Mouse (Mus musculus): Measurements from ENCODE around the gene Adamts6.

Adamts6 gene

DNA sequence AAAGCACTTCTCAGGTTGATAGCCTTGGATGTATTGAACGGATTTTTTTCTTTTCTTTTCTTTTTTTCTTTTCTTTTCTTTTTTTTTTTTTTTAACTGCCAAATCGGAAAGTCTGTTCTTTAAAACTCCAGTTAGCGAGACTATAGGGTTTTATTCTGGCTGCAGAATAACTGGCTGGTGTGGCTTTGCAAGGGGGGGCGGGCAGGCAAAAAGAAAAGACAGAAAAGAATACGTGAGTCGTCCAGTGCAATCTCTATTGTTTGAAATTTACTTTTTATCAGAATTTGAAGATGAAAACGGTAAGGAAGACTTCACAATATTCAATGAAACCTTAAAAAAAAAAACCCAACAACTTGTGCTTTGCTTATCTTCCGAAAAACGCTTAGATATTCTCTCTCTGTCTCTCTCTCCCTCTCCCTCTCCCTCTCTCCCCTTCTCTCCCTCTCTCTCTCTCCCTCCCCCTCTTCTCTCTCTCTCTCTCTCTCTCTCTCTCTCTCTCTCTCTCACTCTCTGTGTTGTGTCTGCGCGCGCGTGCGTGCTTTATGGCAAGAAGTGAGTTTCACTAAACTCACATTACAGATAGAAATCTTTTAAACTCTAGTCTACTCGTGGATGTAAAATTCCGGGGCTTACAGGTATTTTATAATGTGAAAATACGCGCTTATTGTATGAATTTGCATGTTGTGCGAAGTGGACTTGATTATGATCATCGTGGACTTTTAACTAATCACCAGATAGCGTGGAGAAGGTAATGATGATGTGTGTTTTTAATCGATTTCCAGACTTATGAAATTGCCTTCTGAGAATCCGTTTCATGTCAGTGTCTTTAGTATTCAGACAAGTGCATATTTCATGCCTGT, at the start of gene Adamts6:
Gene Adamts6, plus strand, starts transcription at position 470 of the 860 bp plus-strand sequence.
- TF ChIP-seq GATA4 (IDR thresholded peaks at IDR 0.05; ENCODE audit: insufficient replicate concordance, low read length), result no peak

DNA sequence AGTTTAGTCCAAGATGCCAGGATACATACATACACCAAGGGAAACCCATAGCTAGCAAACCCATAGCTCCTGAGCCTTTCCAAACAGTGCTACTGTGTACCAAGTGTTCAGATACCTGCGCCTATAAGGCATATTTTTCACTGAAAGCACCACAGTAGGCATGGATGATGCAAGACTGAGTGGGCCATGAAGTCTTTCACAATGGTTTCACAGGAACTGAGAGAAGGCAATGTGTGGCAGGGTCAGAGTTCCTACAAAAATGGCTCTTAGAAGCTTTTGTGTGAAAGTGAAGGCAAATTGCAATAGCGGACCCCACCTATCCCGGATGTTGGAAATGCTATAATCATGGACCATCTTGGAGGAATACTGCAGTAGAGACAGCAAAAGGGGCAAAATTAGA, 28.6 kb upstream of the Adamts6 start:
- TF ChIP-seq GATA4 (IDR thresholded peaks at IDR 0.05; ENCODE audit: insufficient replicate concordance, low read length), result no peak

DNA sequence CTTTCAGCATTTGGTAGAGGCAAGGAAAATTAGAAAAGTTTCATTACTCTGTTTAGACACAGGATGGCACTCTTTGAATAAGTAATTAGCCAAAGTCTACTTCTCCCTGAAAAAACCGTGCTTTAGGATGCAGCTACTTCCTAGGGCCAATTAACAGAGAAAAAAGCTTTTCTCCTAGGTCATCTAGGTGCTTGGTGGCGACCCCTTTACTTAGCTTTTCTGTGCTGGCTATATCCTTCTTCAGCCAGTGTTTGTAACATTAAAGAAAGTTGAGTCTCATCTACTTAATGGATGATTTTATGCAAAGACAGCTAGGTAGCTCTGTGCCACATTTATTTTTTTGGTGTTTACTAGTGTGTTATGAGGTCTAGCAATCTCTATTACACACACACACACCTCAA, 2.6 kb upstream of the Adamts6 start:
- TF ChIP-seq GATA4 (IDR thresholded peaks at IDR 0.05; ENCODE audit: insufficient replicate concordance, low read length), result no peak

DNA sequence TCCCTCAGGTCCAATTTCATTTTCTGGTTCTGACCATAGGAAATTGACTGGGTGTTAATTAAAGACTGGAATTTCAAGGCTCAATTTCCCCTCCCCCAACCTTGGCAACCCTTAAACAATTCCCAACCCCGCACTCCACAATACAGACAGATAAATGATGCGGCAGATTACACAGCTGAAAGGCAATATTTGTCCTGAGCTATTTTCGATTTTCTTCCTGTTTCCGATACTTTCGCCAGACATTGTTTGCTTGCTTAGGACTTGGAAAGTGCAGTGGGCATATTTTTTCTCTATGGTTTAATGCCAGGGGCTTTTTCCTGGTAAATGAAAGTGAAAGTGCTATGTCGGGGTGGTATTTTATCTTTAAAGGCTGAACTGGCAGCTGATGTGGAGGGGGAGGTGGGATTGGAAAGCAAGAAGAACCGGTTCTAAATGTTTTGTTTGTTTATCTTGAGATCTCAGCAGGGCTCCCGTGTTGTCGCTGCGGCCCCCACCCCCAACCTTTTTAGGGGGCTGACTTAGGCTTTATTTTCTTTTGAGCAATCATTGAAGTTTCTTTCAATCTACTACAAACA, 1.8 kb upstream of the Adamts6 start:
- peak; percentile 41; the same call in 1 of the 2 replicates for TF ChIP-seq GATA4 (IDR thresholded peaks at IDR 0.05; ENCODE audit: insufficient replicate concordance, low read length)

DNA sequence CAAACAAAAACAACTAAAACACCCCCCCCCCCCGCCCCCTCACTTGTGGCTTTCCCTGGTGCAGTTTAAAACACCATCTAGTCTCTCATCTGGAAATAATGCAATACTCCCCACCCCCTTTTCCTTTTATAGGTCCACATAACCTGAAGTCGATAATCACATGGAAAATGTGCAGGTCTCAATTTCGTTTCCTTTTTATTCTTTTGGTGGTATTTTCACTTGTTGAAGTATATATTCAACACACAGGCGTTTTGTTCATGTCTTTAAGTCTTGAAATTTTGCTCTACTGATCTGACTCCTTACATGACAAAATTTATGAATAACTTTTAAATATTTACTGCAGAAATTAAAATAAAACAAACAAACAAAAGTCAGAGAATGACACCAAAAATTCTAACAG, 1.3 kb upstream of the Adamts6 start:
- no peak for TF ChIP-seq GATA4 (IDR thresholded peaks at IDR 0.05; ENCODE audit: insufficient replicate concordance, low read length)

DNA sequence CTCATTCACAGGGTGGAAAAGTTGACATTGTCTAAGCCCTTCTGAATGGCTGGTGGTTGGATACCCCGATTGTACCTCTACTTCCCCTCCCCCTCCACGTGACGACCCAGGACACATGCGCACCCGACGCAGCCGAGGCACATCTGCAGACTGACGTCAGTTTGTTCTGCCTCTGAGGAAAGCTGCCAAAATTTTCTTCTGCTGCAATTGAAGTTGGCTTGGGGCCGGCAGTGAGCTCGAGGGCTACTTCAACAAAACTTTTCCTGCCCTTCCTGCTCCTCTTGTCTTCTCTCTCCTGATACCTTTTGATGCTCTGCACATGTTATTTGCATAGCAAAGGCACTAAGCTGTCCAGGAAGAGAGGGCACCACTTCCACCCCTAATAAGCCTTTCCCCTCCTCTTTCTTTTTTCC, 732 bp upstream of the Adamts6 start:
- peak; percentile 48; the same call in 1 of the 2 replicates for TF ChIP-seq GATA4 (IDR thresholded peaks at IDR 0.05; ENCODE audit: insufficient replicate concordance, low read length)

DNA sequence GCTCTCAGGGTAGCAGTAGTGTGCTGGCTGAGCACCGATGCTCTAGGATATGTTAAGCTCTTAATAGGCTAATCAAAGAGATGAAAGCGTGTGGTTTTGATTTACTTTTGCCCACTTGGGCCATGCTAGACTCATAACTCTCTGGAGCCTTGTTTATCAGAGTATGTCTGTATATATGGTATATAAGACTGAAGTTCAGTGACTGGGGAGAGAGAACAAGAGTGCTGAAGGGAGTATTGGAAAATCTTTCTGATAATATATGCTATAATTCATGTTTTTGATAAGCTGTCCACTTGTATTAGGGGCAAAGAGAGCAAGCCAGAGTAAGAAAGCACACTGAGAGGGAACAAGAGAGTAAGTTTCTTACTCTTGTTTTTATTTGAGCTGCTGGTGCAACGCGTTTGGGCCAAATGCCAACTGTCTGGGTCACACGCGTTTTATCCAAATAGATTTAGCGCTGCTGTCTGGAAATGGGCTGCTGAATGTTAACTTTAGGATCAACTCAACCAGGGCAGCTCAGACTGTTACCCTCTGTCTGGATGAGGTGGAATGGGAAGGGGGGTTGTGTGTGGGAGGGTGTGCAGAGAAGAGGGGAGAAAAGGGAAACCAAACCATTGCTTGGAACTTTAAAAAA, 708 bp downstream of the Adamts6 start:
- TF ChIP-seq GATA4 (IDR thresholded peaks at IDR 0.05; ENCODE audit: insufficient replicate concordance, low read length), result no peak

DNA sequence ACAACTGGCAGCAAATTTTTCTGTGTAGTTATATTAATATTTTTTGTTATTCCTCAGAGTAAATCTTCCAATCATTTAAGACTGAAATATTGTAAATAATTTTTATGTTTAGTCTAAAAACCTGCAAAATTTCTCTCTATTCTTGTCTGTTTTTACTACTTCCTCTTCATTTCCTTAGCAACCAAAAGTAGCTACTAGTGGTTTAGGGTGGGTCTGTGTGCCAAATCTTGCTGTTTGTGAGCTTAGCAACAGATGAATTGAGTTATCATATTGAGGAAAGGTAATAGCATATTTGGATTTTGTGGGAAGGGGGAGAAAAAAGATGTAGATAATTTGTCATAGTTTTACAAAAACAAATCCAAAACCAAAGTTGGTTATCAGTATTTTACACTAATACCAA, 1.5 kb downstream of the Adamts6 start:
- no peak for TF ChIP-seq GATA4 (IDR thresholded peaks at IDR 0.05; ENCODE audit: insufficient replicate concordance, low read length)

DNA sequence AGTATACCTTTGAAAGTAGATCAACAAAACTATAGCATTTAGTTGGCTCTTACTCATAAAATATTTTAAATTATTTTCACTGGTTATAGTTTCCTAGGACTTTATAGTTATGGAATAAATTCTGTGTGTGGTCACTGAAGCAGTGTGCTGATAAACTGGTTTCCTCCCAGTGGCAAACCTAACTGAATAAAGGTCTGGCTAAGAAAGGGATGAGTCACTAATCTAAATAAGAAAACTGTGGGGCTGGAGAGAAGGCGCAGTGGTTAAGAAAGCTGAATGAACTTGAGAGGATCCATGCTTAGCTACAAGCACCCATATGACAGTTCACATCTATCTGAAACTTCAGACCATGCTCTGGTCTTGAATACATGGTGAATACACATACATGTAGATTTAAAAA, 7.8 kb downstream of the Adamts6 start:
- no peak for TF ChIP-seq GATA4 (IDR thresholded peaks at IDR 0.05; ENCODE audit: insufficient replicate concordance, low read length)

DNA sequence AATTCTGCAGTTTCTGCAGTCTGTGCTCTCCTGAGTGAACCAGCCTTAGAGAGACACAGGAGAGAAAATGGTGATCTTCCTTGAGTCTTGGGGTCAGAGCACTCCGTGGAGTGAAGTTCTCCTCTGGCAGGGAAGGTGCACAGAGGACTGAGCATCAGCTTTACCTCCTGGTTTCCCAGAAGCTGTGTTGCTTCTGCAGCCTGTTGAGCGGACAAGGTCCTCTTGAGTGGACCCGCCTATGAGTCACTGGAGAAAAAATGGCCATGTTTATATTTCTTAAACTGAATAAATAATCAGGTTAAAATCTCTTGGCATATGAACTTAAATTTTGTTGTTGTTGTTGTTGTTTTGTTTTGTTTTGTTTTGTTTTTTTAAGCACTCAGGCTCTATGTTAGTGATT, 41.7 kb downstream of the Adamts6 start:
- TF ChIP-seq GATA4 (IDR thresholded peaks at IDR 0.05; ENCODE audit: insufficient replicate concordance, low read length), result no peak

DNA sequence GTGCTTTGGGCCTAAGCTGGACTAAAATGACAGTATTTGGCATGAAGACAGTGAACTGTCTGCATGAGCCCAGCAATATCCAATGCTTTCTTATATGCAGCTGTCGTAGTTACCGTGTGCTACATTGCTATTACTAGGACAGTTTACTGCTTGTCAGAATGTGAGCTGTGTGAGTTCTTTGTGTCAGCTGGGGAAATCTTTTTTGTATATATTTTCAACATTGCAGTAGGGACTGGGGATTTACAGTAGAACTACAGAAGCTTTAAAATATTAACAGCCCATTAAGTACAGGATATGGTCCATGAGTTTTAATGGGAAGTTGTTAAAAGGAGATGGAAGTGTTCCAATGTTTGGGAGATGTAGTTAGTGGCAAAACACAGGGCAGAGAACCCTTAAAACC, 42.1 kb downstream of the Adamts6 start:
- TF ChIP-seq GATA4 (IDR thresholded peaks at IDR 0.05; ENCODE audit: insufficient replicate concordance, low read length), result no peak

DNA sequence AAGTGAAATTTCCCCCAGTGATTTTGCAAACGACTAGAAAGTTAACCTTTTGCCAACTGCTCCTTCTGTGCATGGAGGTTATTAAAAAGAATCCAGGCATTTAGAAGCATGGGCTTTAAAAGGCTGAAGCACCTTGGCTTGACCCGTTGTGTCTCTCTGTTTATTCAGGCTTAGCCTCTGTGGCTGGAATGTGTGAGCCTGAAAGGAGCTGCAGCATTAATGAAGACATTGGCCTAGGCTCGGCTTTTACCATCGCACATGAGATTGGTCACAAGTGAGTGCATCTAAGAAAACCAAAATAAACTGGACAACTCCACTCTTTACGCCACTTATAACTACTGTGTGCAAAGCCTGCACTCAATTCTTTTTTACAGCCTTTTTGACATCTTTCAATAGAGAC, 65.0 kb downstream of the Adamts6 start:
- TF ChIP-seq GATA4 (IDR thresholded peaks at IDR 0.05; ENCODE audit: insufficient replicate concordance, low read length), result no peak

DNA sequence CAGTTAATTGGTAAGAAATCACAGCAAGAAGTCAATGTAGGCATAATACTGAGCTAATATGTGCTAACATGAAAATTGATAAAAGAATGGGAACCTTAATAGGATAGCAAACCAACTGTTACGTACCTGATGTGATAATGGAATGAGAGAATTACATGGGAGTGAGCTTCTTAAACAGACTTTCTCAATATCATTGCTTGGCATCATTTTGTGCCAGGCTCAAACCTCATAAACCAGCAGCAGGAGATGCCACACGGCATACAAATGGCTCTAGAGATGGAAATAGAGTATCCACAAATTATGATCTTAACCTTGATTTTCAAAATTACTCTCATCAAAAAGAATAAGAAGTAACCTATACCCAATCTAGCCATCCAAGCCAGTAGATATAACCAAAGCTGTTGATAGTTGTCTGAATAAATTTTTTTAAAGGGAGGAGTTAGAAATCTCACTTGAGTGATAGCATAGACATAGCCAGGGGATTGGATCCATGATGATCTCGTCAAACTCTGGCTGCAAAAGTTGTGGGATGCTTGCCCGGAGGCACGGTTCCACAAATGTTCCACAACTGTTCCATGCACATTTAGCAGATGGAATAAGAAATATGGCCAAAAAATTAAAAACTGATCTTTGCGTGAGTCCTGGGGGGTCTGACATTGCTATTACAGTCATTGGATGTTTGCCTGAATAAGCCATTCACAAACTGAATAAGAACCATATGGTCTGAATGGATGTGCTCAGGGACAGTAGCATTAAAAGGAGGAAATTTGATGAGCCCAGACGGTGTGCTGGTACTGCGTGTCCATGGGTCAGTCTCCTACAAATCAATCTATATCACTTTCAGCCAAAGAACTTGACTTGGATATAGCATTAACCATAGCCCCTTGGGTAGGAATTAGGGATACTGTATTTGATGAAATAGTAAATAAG, 106.1 kb downstream of the Adamts6 start:
- TF ChIP-seq GATA4 (IDR thresholded peaks at IDR 0.05; ENCODE audit: insufficient replicate concordance, low read length), result no peak

DNA sequence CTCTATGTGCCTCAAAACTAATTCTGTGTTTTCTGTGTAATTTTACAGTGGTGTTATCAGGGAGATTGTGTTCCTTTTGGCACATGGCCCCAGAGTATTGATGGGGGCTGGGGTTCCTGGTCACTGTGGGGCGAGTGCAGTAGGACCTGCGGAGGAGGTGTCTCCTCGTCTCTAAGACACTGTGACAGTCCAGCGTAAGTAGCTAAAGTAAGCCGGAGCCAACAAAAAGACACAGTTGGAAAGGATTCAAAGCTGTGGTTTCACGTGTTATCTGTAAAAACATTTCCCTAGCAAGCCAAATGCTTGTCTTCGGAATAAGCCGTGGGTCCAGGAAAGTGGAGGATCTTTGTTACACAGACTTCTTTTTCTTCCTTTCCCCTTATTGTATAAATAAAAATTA, 110.2 kb downstream of the Adamts6 start:
- no peak for TF ChIP-seq GATA4 (IDR thresholded peaks at IDR 0.05; ENCODE audit: insufficient replicate concordance, low read length)

DNA sequence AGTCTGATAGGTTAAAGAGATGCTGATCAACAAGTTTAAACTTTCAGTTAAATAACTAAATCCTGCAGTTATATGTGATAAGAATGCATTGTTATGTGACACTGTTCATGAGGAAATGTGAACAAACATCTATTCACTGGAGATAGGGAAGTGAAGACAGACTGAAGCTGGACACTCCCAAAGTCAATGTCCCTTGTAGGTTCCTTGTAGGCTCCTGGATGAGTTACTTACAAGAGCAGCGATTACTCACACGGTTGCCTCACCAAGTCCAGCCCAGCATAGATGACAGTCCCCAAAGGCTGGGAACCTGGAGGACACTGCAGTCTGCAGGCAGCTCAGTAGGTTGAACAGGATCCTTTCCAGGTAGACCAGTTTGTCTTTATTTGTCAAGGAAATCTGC, 145.1 kb downstream of the Adamts6 start:
- TF ChIP-seq GATA4 (IDR thresholded peaks at IDR 0.05; ENCODE audit: insufficient replicate concordance, low read length), result no peak
